Mouse (Mus musculus) MEL (cell line): Measurements from ENCODE around the gene Il11ra1.

Experiments
- CTCF ChIP-seq, 3 experiments: IDR thresholded peaks in 2 of 3; conservative IDR thresholded peaks in 1 of 3; 2 replicates each; pipeline ENCODE4 v1.5.1; 2011 to 2012; ENCODE audit warnings: low read length in 3 of 3, low read depth in 2 of 3, mild to moderate bottlenecking in 2 of 3, improper control_type of control experiment in 1 of 3, inconsistent platforms in 1 of 3, mixed read lengths in 1 of 3, moderate library complexity in 1 of 3; ENCODE audit not compliant: control insufficient read depth in 1 of 3, insufficient read depth in 1 of 3, poor library complexity in 1 of 3, severe bottlenecking in 1 of 3
- MXI1 ChIP-seq: IDR thresholded peaks from 2 replicates; pipeline ENCODE4 v1.6.1; 2011; ENCODE audit warnings: mild to moderate bottlenecking, low read depth, low read length, improper control_type of control experiment
- MYB ChIP-seq: IDR thresholded peaks from 2 replicates; pipeline ENCODE4 v1.6.1; 2011; ENCODE audit warnings: mild to moderate bottlenecking, low read depth, low read length, improper control_type of control experiment
- POLR2AphosphoS5 ChIP-seq: IDR thresholded peaks from 2 replicates; pipeline ENCODE4 v1.6.1; 2012; ENCODE audit warnings: low read depth, borderline replicate concordance, mild to moderate bottlenecking, inconsistent platforms, low read length, moderate library complexity, mixed read lengths
- TCF12 ChIP-seq: IDR thresholded peaks from 2 replicates; pipeline ENCODE4 v1.6.1; 2014; ENCODE audit warnings: low read depth, mild to moderate bottlenecking, inconsistent platforms, low read length, improper control_type of control experiment, moderate library complexity

- TF ChIP-seq CTCF (IDR thresholded peaks at IDR 0.05 in 2 of 3, conservative IDR thresholded peaks at IDR 0.05 in 1 of 3; ENCODE audit: control insufficient read depth in 1 of 3, insufficient read depth in 1 of 3, low read depth in 2 of 3, low read length in 3 of 3, poor library complexity in 1 of 3, severe bottlenecking in 1 of 3) (no peak), MXI1 (no peak), POLR2AphosphoS5 (no peak), TCF12 (no peak), MYB (no peak)
Observed at GRCm38 (mm10) chr4:41673186-41673585, 26.6 kb upstream of the Il11ra1 start.
